In the genomic region with DNA sequence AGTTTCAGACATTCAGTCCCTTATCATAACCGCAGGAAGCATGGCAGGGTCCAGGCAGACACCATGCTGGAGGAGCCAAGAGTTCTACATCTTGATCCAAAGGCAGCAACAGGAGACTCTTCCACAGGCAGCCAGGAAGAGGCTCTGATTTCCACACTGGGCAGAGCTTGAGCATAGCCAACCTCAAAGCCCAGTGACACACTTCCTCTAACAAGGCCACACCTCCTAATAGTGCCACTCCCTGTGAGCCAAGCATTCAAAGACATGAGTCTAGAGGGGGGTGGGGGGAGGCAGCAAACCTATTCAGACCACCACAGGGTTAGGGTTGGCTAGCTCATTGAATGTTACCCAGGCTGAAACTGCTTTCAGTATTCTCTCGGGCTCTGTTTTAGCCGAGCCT, we compare ENCODE assay signal across 22 mouse cellular contexts. TPM values are rescaled to one million over a fixed set of nuclear protein-coding genes. Genes with fewer than 3 reads are reported as not detected.
DNase-seq lines count a peak whose midpoint lies in the region; ATAC-seq and TF ChIP-seq lines count a peak whose summit lies in the region.
"Had no signal": no experiment of that assay in that cellular context is flagged by ENCODE, and none has a peak within 500 bp of the region (broad histone marks: within the 10 kb centered on the region; RNA-seq: fewer than 3 reads in every experiment).

No protein-coding gene starts in this region.

- no peaks in the 10 kb centered on the region for H3K36me3 ChIP-seq in liver, embryonic 15.5 days (replicated peaks)
- H3K36me3 ChIP-seq in hindbrain, embryonic 10.5 days, result no peaks in the 10 kb centered on the region
- H3K36me3 ChIP-seq: embryonic facial prominence, embryonic 12.5 days; forebrain, embryonic 15.5 days; G1E; heart, embryonic 15.5 days; intestine, embryonic 15.5 days had no signal

- no peak overlapping the region for H3K4me3 ChIP-seq in liver, embryonic 15.5 days (replicated peaks)
- H3K4me3 ChIP-seq in bone marrow, adult 2 months (replicated peaks; ENCODE audit: control insufficient read depth, low read depth, low read length), result no peak overlapping the region
- H3K4me3 ChIP-seq in hindbrain, embryonic 10.5 days, result no peak overlapping the region
- H3K4me3 ChIP-seq: embryonic facial prominence, embryonic 12.5 days; forebrain, embryonic 15.5 days; heart, adult 2 months; heart, embryonic 15.5 days; intestine, embryonic 15.5 days had no signal

- DNase-seq in liver, result no peak
- peak; percentile 66 for DNase-seq in ES-CJ7 (ENCODE audit: low read depth, low spot score)
- no peak for DNase-seq in hindbrain, embryonic 10.5 days (ENCODE audit: low spot score)
- no peak for DNase-seq in ovary, adult 18-20 months (ENCODE audit: low spot score)
- no peak for DNase-seq in right cerebral cortex, postnatal 25 days
- DNase-seq: adrenal gland, postnatal 25 days; cerebellum, adult 11 months; cerebellum, adult 8-10 months; cerebellum, postnatal 14 days; gastrocnemius, postnatal 10 days; heart, adult 2 months; heart, postnatal 14 days had no signal

- H3K9me3 ChIP-seq in liver, embryonic 15.5 days (replicated peaks), result no peaks in the 10 kb centered on the region
- H3K9me3 ChIP-seq in hindbrain, embryonic 10.5 days, result 0 out of 2 replicates have a peak, but pooled peaks cover 2% of the 10 kb centered on the region
- H3K9me3 ChIP-seq: embryonic facial prominence, embryonic 12.5 days; forebrain, embryonic 15.5 days; G1E; heart, embryonic 15.5 days; intestine, embryonic 15.5 days had no signal

- no peaks in the 10 kb centered on the region; the same call in none of the 2 replicates for H3K4me1 ChIP-seq in liver, embryonic 15.5 days (replicated peaks)
- peaks cover 2% of the 10 kb centered on the region; the same call in 1 of the 2 replicates for H3K4me1 ChIP-seq in bone marrow, adult 2 months (ENCODE audit: control insufficient read depth, insufficient read depth, low read length)
- peaks cover 12% of the 10 kb centered on the region for H3K4me1 ChIP-seq in hindbrain, embryonic 10.5 days (replicated peaks)
- H3K4me1 ChIP-seq: embryonic facial prominence, embryonic 12.5 days; forebrain, embryonic 15.5 days; heart, embryonic 15.5 days; intestine, embryonic 15.5 days had no signal

- H3K4me2 ChIP-seq in liver, embryonic 15.5 days, result no peak overlapping the region
- H3K4me2 ChIP-seq: embryonic facial prominence, embryonic 12.5 days; forebrain, embryonic 15.5 days; heart, embryonic 11.5 days; heart, embryonic 15.5 days; hindbrain, embryonic 14.5 days; intestine, embryonic 15.5 days had no signal

- H3K27ac ChIP-seq in liver, embryonic 15.5 days (replicated peaks), result peak overlapping the region; percentile 10; the same call in 1 of the 2 replicates
- H3K27ac ChIP-seq in bone marrow, adult 2 months (ENCODE audit: control insufficient read depth, insufficient read depth, low read depth, low read length, poor library complexity), result peak overlapping the region; percentile 44
- no peak overlapping the region for H3K27ac ChIP-seq in hindbrain, embryonic 10.5 days
- H3K27ac ChIP-seq: embryonic facial prominence, embryonic 12.5 days; forebrain, embryonic 15.5 days; heart, adult 2 months; heart, embryonic 15.5 days; hindbrain, embryonic 14.5 days; intestine, embryonic 15.5 days had no signal

- H3K9ac ChIP-seq in liver, embryonic 15.5 days, result no peak overlapping the region
- H3K9ac ChIP-seq: embryonic facial prominence, embryonic 12.5 days; forebrain, embryonic 15.5 days; heart, embryonic 15.5 days; hindbrain, embryonic 14.5 days; intestine, embryonic 15.5 days had no signal

- no peak for TF ChIP-seq CTCF in bone marrow, adult 2 months (IDR thresholded peaks at IDR 0.05; ENCODE audit: control insufficient read depth, insufficient read depth, low read length)

- ATAC-seq in liver, embryonic 15.5 days (ENCODE audit: insufficient read depth), result no peak
- ATAC-seq: activated CD4-positive, CD25-positive, alpha-beta regulatory T cell, adult 4 months; forebrain, embryonic 15.5 days; intestine, embryonic 15.5 days had no signal

- 69% methylated on average over 3 of the region's 3 CpGs for WGBS in liver, embryonic 15.5 days (ENCODE audit: insufficient replicate concordance)
- 84% methylated on average over 3 of the region's 3 CpGs for WGBS in bone marrow, adult 2 months
- WGBS in hindbrain, embryonic 10.5 days, result 95% methylated on average over 3 of the region's 3 CpGs

- peaks cover 10% of the 10 kb centered on the region; the same call in 1 of the 2 replicates for H3K27me3 ChIP-seq in liver, embryonic 15.5 days
- no peaks in the 10 kb centered on the region for H3K27me3 ChIP-seq in hindbrain, embryonic 10.5 days (ENCODE audit: insufficient read depth, poor library complexity, severe bottlenecking)
- H3K27me3 ChIP-seq: embryonic facial prominence, embryonic 12.5 days; forebrain, embryonic 15.5 days; heart, embryonic 15.5 days; intestine, embryonic 15.5 days had no signal

- no peak for TF ChIP-seq POLR2A in bone marrow, adult 2 months (IDR thresholded peaks at IDR 0.05; ENCODE audit: borderline replicate concordance, control insufficient read depth, low read depth, low read length)

RNA-seq across cellular contexts. Expression of a gene that starts 18.0 kb away (rescaled TPM):
- polyA plus RNA-seq in liver, embryonic 15.5 days (2015; fragmentation: Nextera tagmentation; extraction: Ambion mirVana), result 11.7 and 12.3 TPM in 2 replicates
- 12.5 and 27.6 TPM in 2 replicates for polyA plus RNA-seq in bone marrow, adult 2 months (2011; ENCODE audit: insufficient read depth, insufficient read length, low replicate concordance, missing spikeins)
- 72.6 and 77.2 TPM in 2 replicates for polyA plus RNA-seq in hindbrain, embryonic 10.5 days (2016; fragmentation: Nextera tagmentation; extraction: Ambion mirVana)

RNA-seq across cellular contexts. Expression of a gene that starts 24.6 kb away (rescaled TPM):
- polyA plus RNA-seq in liver, embryonic 15.5 days (2015; fragmentation: Nextera tagmentation; extraction: Ambion mirVana), result 59.9 and 67.7 TPM in 2 replicates
- 35.7 and 37.2 TPM in 2 replicates for polyA plus RNA-seq in bone marrow, adult 2 months (2011; ENCODE audit: insufficient read depth, insufficient read length, low replicate concordance, missing spikeins)
- 3.3 and 6.6 TPM in 2 replicates for polyA plus RNA-seq in hindbrain, embryonic 10.5 days (2016; fragmentation: Nextera tagmentation; extraction: Ambion mirVana)
